Mouse (Mus musculus): ENCODE measurements around the gene Inhbe. TPM values are rescaled to one million over a fixed set of nuclear protein-coding genes. Genes with fewer than 3 reads are reported as not detected.

The Inhbe gene
- polyA plus RNA-seq (2017; shearing (Covaris generic)), result not detected

DNA sequence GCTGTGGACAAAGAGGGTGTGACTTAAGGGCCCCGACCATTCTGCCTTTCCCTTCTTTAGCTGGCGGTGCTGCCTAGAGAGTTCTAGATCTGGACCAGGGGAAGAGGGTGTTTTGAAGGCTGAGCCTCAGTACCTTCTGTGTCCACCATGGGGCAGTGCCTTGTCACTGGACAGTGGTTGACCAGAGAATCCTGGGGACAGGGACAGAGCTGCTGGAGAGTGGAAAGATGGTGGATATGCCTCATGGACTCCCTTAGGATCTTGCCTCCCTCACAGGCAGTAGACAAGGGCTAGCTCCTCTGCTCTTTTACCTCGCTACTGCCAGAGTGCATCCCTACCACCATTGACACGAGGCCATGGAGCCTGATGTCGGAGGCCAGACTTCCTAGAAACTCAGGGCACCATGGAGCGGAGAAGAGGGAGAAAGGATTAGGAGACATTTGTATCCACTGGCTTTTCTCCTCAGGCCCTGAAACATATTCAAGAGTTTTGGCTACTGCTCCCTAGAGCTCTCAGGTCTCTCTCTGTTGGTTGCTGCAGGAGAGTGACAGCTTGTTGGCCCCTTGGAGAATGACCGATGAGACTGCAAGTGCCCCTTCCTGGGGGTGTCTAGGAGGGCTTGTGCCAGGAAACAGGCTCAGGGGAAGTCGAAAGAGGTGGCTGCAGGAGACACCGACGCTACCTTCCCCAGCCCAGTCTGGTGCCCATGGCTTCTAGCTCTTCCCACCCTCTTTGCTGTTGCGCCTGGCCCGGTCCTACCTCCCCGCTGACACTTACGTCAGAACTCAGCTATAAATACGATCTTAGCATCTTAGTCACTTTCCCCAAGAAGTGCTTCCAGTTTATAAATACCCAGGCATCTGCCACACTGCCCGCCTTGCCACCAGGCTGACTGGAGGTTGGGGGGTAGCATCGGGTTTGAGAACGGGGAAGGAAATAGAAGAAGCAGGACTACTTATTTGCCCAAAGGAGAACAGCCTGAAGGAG is at the start of gene Inhbe:
Gene Inhbe (minus strand): TSS at position 503 of the 987 bp plus-strand sequence.

DNA sequence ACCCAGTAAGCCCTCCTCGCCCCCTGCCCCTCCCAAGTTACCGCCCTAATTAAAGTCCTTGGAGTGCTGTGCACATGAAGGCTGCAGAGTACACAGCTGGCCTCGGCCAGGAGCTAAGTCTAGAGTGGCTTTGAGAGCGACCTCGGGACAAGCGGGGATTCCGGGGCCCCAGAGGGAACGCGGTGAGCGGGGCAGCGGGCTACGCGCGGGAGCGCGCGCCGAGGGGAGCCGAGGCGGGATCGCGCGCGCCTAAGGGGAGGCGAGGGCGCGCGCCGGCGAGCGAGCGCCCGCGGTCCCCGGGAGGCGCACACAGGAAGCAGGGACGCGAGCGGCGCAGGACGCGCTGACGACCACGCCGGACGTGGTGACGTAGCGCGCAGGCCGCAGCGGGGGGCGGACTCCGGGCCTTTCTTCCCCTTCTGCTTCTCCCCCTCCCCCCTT is 26.1 kb upstream of the Inhbe start, which contains the start of gene R3hdm2:
Gene R3hdm2 (plus strand): TSS at position 77 of the 441 bp plus-strand sequence.

DNA sequence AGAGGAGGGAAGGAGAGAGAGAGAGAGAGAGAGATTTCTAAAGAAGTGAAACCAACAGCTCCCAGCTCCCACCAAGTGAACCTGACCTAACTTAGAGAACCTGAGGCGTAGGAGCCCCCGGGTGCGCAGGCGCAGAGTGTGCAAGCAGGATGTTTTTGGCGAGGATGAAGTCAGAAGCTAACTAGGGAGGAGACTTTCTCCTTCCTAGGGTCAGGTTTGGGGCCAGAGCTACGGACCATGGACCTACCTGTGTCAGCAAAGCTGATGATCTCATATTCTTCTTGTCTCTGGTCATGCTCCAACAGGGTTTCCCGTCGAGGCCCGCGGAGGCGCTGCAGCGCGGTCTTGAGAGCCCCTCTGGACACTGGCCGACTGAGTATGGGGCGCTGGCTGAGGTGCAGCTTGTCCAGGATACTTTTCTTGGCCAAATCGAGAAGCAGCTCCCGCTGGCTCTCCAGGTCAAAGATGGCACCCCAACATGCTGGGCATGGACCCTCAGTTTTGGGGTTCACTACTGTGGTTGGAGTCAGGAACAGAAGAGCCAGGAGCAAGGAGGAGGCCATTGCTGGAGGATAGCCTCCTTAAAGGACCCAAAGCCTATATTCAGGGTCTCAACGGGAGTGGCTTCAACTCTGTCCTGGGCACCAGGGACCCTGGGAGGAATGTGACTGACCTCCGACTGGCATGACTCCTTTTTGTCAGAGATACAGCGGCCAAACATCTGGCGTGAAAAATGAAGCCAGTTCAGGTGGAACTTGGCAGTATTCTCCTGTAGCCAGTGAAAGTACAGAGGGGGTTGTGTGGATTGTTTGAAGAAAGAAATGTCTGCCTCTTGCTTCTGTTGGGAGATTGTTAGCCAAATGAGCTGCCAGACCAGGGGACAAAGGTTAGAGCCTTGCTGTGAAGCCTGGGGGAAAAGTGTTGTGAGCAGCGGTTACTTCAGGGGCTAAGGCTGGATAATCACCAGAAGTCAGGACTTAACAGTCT is 15.9 kb upstream of the Inhbe start, which contains the start of gene Inhbc:
Gene Inhbc (minus strand): TSS at position 598 of the 987 bp plus-strand sequence.

DNA sequence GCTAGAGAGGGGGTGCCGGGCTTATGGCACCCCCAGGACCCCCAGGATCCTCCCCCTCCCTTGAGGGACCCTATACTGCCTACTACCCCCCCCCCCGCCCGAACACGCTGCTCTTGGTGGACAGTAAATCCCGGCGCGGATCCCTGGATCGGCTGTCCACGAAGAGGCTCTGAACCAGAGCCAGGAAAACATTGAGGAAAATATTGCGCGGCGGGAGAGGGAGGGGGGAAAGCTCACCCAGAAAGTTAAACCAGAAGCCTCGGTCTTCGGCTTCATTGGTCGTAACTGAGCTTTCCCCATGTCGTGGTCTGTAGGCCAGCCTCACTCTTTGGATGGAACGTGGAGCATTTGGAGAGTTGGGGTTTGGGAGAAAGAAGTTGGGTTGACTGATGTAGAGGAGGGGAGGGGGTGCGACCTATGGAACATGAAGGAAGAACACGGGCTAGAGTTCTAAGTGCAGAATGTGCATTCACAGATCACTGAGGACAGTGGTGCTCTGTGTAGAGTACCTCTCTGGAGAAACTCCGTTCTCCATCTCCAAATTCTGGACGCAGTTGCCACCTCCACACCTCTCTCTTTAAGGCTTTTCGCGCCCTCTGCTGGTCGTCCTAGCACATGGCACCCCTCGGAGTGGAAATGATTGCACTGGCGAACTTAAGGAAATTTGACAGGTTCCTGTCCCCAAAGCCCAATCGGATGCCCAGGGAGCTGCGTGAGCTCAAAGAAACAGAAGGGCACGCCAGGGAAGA is 12.1 kb downstream of the Inhbe start, which contains the start of gene Gli1:
Gene Gli1 (minus strand): TSS at position 84 of the 749 bp plus-strand sequence.

DNA sequence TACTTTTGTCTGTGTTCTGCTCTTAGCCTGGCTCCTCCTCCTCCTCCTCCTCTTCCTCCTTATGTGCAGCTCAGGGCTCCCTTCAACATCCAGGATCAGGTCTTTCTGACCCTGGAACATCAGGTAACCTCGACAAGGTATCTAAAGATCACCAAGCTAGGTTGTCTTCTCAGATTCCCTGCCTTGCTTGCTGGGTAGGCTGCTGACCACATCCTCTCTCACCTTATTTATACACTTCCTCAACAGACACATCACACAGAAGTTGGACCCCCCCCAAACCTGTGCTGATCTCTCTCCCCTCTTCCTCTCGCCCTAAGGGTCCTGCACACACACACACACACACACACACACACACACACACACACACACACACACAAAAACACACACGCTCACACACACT is 32.6 kb downstream of the Inhbe start, which contains the start of gene Arhgap9:
Gene Arhgap9 (plus strand): TSS at position 344 of the 400 bp plus-strand sequence.

DNA sequence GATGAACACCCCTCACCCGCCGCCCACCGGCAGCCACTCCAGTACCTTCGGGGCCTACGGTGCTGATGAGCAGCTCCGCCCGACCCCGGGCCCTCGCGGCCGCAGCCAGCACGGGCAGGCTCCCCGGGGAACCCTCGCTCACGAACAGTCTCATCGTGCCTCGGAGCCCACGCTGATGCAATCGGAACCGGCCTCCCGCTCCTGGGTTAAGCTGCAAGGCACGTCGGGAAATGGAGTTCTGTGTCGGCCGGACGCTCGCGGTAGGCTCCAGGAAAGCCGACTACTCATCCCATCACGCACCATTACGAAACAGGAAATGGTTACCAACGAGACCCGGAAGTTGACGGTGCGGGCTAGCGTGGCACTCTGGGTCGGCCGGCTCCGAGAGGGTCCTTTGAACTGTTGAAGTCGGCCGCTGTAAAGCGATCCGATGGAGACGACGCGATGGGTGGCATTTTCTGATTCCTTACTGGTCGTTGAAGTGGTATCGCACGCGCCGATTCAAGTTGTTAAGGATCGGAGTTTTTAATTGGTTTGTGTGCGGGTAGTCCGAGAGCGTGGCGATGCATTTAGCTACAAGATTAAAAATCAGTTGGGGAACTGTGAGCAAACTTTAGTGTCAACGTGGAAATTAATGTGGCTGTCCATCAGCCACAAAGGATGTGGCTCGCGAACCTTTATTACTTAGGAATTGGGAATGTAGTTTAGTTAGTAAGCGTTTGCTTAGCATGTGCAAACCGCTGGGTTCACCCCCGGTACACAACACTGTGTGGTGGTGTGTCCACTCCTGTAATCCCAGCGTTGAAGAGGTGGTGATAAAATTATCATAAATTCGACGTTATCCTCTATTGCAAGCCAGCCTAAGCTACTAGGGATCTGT is 42.5 kb downstream of the Inhbe start, which contains the start of gene Mars:
Gene Mars (minus strand): TSS at position 311 of the 880 bp plus-strand sequence.

Other genes starting within 250 kb of the Inhbe start
- 100 to 1,000 TPM; 153 to 204 TPM for gene Os9, start 233.3 kb downstream of the Inhbe start, polyA plus RNA-seq (2017; shearing (Covaris generic))
- 100 to 1,000 TPM; 549 to 751 TPM for gene B4galnt1, start 189.2 kb downstream of the Inhbe start, polyA plus RNA-seq (2017; shearing (Covaris generic))
- gene Slc26a10, start 173.8 kb downstream of the Inhbe start, polyA plus RNA-seq (2017; shearing (Covaris generic)), result 1 to 10 TPM; 5.6 to 9.2 TPM
- gene Arhgef25, start 164.3 kb downstream of the Inhbe start, polyA plus RNA-seq (2017; shearing (Covaris generic)), result 1 to 10 TPM in 1 of 2 experiments, under 1 TPM in 1; 0.33 to 3.3 TPM
- 100 to 1,000 TPM in 1 of 2 experiments, 10 to 100 TPM in 1; 78.0 to 135 TPM for gene Dtx3, start 158.7 kb downstream of the Inhbe start, polyA plus RNA-seq (2017; shearing (Covaris generic))
- 10 to 100 TPM; 31.5 to 32.3 TPM for gene Pip4k2c, start 142.8 kb downstream of the Inhbe start, polyA plus RNA-seq (2017; shearing (Covaris generic))
- 1 to 10 TPM in 1 of 2 experiments, under 1 TPM in 1; 0.78 to 1.0 TPM for gene Kif5a, start 91.1 kb downstream of the Inhbe start, polyA plus RNA-seq (2017; shearing (Covaris generic))
- 100 to 1,000 TPM in 1 of 2 experiments, 10 to 100 TPM in 1; 76.7 to 121 TPM for gene Dctn2, start 88.0 kb downstream of the Inhbe start, polyA plus RNA-seq (2017; shearing (Covaris generic))
- 10 to 100 TPM in 1 of 2 experiments, 1 to 10 TPM in 1; 8.3 to 10.7 TPM for gene Mbd6, start 65.4 kb downstream of the Inhbe start, polyA plus RNA-seq (2017; shearing (Covaris generic))
- 10 to 100 TPM; 68.9 to 74.7 TPM for gene Mars, start 42.6 kb downstream of the Inhbe start, polyA plus RNA-seq (2017; shearing (Covaris generic))
- gene Arhgap9, start 32.4 kb downstream of the Inhbe start, polyA plus RNA-seq (2017; shearing (Covaris generic)), result 100 to 1,000 TPM; 319 to 327 TPM
- gene Gli1, start 12.4 kb downstream of the Inhbe start, polyA plus RNA-seq (2017; shearing (Covaris generic)), result under 1 TPM; 0.80 to 0.81 TPM
- gene Inhbc, start 16.0 kb upstream of the Inhbe start, polyA plus RNA-seq (2017; shearing (Covaris generic)), result not detected
- 10 to 100 TPM; 25.9 to 28.0 TPM for gene R3hdm2, start 25.9 kb upstream of the Inhbe start, polyA plus RNA-seq (2017; shearing (Covaris generic))
- under 1 TPM in 1 of 2 experiments, not detected in 1; 0.58 TPM for gene Stac3, start 147.3 kb upstream of the Inhbe start, polyA plus RNA-seq (2017; shearing (Covaris generic))
- not detected for gene Ndufa4l2, start 160.6 kb upstream of the Inhbe start, polyA plus RNA-seq (2017; shearing (Covaris generic))
- 10 to 100 TPM; 78.5 to 85.9 TPM for gene Shmt2, start 168.0 kb upstream of the Inhbe start, polyA plus RNA-seq (2017; shearing (Covaris generic))
- gene Nxph4, start 180.1 kb upstream of the Inhbe start, polyA plus RNA-seq (2017; shearing (Covaris generic)), result under 1 TPM in 1 of 2 experiments, not detected in 1; 0.17 TPM